Mouse (Mus musculus): ENCODE results near the gene Ctnnbl1. TPM values are rescaled to one million over a fixed set of nuclear protein-coding genes. Genes with fewer than 3 reads are reported as not detected.

Ctnnbl1 gene
- total and polyA plus RNA-seq, 2 experiments from 2014 or later: 21.0 to 28.4 TPM

DNA sequence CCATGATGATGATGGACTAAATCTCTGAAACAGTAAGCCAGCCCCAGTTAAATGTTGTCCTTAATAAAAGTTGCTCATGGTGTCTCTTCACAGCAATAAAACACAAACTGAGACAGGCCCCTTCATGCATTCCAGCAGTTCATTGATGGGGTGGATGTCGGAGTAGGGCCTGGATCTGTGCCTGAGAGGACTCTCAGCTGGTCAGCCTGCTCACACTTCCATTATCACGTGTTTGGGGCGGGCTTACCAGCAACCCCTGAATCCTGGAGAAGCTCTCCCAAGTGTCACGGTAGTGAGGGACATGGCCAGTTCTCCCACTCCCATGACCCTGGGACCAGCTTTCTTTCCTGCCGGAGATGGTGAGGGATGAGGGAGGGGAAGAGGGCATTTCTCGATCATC is 24.5 kb upstream of the Ctnnbl1 start:
- Histone ChIP-seq H3K9ac (replicated peaks; ENCODE audit: low read depth, low read length) (no peak overlapping the region), H3K4me1 (ENCODE audit: control insufficient read depth, insufficient read depth) (peaks cover 3% of the 10 kb centered on the region; the same call in 1 of the 2 replicates), H3K27ac (ENCODE audit: low read depth) (no peak overlapping the region), H3K4me2 (ENCODE audit: low read depth, low read length) (no peak overlapping the region), H3K27me3 (ENCODE audit: control insufficient read depth, insufficient read depth, low read length) (no peaks in the 10 kb centered on the region), H3K9me3 (replicated peaks; ENCODE audit: control insufficient read depth, low read length) (no peaks in the 10 kb centered on the region), H3K4me3 (ENCODE audit: low read depth, low read length) (no peak overlapping the region), H3K36me3 (replicated peaks; ENCODE audit: control insufficient read depth, insufficient read depth, low read length) (no peaks in the 10 kb centered on the region)
- no peak for ATAC-seq (ENCODE audit: insufficient read depth, low read depth)
- TF ChIP-seq EP300 (IDR thresholded peaks at IDR 0.05; ENCODE audit: low read depth) (no peak), CTCF (IDR thresholded peaks at IDR 0.05; ENCODE audit: low read depth) (no peak)
- DNase-seq (ENCODE audit: low spot score): no peak
- 49% methylated on average over 6 of the region's 6 CpGs for WGBS

DNA sequence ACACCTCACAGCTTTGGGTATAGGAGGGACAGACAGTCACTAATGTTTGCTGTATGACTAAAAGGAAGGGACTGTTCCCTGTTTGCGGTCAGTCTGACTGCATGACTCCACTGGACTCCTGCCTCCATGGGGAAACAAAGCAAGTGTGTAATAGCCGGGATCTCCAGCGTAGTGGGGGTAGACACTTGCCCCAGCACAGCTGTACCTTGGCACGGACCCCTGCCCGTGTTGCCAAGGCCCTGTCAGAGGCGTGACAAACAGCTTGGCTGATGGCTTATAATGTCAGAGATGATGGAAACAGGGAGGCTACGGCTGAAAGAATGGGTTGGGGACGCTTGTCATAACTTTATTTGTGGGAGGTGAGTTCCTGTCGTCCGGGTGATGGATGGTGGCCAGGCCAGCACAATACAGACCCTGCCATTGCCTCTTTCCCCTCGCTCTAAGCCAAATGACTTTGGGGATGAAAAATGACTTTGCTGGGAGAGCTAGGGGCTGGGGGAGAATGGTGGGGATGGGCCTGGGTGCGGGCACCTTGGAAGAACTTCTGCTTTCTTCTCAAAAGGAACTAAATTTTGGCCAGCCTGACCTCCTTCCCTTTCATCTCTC is 21.5 kb upstream of the Ctnnbl1 start:
- ATAC-seq (ENCODE audit: insufficient read depth, low read depth): no peak
- H3K9me3 ChIP-seq (replicated peaks; ENCODE audit: control insufficient read depth, low read length): no peaks in the 10 kb centered on the region
- H3K9ac ChIP-seq (replicated peaks; ENCODE audit: low read depth, low read length): no peak overlapping the region
- no peak overlapping the region for H3K4me3 ChIP-seq (ENCODE audit: low read depth, low read length)
- 45% methylated on average over 12 of the region's 12 CpGs for WGBS
- TF ChIP-seq CTCF (IDR thresholded peaks at IDR 0.05; ENCODE audit: low read depth): no peak
- no peak for TF ChIP-seq EP300 (IDR thresholded peaks at IDR 0.05; ENCODE audit: low read depth)
- H3K36me3 ChIP-seq (replicated peaks; ENCODE audit: control insufficient read depth, insufficient read depth, low read length): no peaks in the 10 kb centered on the region
- H3K27ac ChIP-seq (ENCODE audit: low read depth): no peak overlapping the region
- peaks cover 3% of the 10 kb centered on the region; the same call in 1 of the 2 replicates for H3K4me1 ChIP-seq (ENCODE audit: control insufficient read depth, insufficient read depth)
- no peak overlapping the region for H3K4me2 ChIP-seq (ENCODE audit: low read depth, low read length)
- DNase-seq (ENCODE audit: low spot score): no peak
- no peaks in the 10 kb centered on the region for H3K27me3 ChIP-seq (ENCODE audit: control insufficient read depth, insufficient read depth, low read length)

DNA sequence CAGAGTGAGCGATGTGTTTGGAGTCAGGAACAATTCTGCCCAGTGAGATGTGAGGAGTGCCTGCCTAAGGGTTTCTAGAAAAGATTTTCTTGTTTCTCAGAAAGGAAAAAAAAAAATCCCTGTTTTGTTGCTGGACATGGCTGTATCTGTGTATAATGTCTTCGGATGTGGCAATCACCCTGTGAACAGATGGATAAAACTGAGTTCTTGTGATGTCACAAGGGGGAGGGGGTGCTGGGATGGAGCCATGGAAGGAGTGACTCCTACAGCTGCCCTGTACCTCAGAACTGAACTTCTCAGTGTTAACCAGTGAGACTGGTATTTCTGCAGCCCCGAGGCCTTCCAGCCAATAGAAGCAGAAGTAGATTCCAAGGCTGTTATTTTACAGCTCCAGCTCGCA is 18.8 kb upstream of the Ctnnbl1 start:
- no peak overlapping the region for H3K4me2 ChIP-seq (ENCODE audit: low read depth, low read length)
- no peaks in the 10 kb centered on the region for H3K27me3 ChIP-seq (ENCODE audit: control insufficient read depth, insufficient read depth, low read length)
- no peaks in the 10 kb centered on the region for H3K36me3 ChIP-seq (replicated peaks; ENCODE audit: control insufficient read depth, insufficient read depth, low read length)
- no peak for ATAC-seq (ENCODE audit: insufficient read depth, low read depth)
- TF ChIP-seq CTCF (IDR thresholded peaks at IDR 0.05; ENCODE audit: low read depth) (no peak), EP300 (IDR thresholded peaks at IDR 0.05; ENCODE audit: low read depth) (no peak)
- no peak for DNase-seq (ENCODE audit: low spot score)
- H3K9me3 ChIP-seq (replicated peaks; ENCODE audit: control insufficient read depth, low read length): no peaks in the 10 kb centered on the region
- H3K4me1 ChIP-seq (ENCODE audit: control insufficient read depth, insufficient read depth): peaks cover 3% of the 10 kb centered on the region; the same call in 1 of the 2 replicates
- no peak overlapping the region for H3K27ac ChIP-seq (ENCODE audit: low read depth)
- 54% methylated on average over 4 of the region's 4 CpGs for WGBS
- no peak overlapping the region for H3K4me3 ChIP-seq (ENCODE audit: low read depth, low read length)
- H3K9ac ChIP-seq (replicated peaks; ENCODE audit: low read depth, low read length): no peak overlapping the region

DNA sequence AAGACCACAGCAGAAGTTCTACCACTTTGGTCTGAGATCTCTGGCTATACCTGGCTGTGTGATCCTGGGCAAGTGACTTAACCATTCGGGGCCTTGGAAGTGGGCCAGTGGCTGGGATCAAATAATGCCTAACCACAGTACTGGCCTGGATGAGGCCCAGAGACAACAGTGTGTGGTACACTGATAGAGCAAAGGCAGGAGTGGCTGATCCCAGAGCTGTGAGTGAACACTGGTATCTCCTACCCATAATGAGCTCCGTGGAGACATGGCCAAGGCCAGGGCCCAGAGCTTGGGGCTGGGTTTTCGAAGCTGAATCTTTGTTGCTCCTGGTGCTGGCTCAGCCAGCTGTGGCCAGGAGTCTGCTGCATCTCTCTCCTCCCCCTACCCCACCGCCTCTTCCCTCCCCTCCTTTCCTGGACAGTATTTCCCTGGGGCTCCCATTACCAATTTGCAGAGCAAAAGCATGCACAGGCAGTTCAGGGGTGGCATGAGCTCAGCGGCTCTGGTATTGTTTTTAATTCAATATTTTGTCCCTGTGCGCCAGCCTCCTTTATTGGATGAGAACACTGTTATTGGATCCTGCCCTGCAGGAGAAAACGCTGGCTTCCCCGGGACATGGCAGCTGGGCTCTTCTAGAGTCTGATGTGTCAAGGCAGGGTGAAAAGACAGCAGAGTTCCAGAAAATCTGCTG is 13.2 kb upstream of the Ctnnbl1 start:
- H3K36me3 ChIP-seq (replicated peaks; ENCODE audit: control insufficient read depth, insufficient read depth, low read length): no peaks in the 10 kb centered on the region
- H3K9me3 ChIP-seq (replicated peaks; ENCODE audit: control insufficient read depth, low read length): no peaks in the 10 kb centered on the region
- H3K4me1 ChIP-seq (ENCODE audit: control insufficient read depth, insufficient read depth): no peaks in the 10 kb centered on the region
- no peak overlapping the region for H3K4me3 ChIP-seq (ENCODE audit: low read depth, low read length)
- TF ChIP-seq EP300 (IDR thresholded peaks at IDR 0.05; ENCODE audit: low read depth) (no peak), CTCF (IDR thresholded peaks at IDR 0.05; ENCODE audit: low read depth) (no peak)
- ATAC-seq (ENCODE audit: insufficient read depth, low read depth) (no peak), DNase-seq (ENCODE audit: low spot score) (no peak)
- no peak overlapping the region for H3K27ac ChIP-seq (ENCODE audit: low read depth)
- H3K4me2 ChIP-seq (ENCODE audit: low read depth, low read length): no peak overlapping the region
- H3K9ac ChIP-seq (replicated peaks; ENCODE audit: low read depth, low read length): no peak overlapping the region
- WGBS: 72% methylated on average over 8 of the region's 8 CpGs
- no peaks in the 10 kb centered on the region for H3K27me3 ChIP-seq (ENCODE audit: control insufficient read depth, insufficient read depth, low read length)

DNA sequence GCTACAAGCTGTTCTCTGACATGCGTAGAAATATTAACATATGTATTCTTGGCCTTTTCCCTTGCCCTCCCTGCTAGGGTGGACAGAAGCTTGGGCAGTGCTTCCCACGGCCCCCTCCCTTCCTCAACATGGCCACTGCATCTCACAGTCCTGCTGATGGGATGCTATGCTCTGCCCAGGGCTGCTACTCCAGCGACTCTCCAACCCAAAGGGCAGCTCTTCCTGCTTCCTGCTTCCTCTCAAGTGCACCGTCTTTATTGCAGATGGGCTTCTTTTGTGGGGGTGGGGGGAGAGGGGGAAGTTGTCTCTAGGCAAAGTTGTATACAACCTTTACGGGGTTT is 12.7 kb upstream of the Ctnnbl1 start:
- no peaks in the 10 kb centered on the region for H3K27me3 ChIP-seq (ENCODE audit: control insufficient read depth, insufficient read depth, low read length)
- 47% methylated on average over 5 of the region's 5 CpGs for WGBS
- no peak overlapping the region for H3K27ac ChIP-seq (ENCODE audit: low read depth)
- H3K4me2 ChIP-seq (ENCODE audit: low read depth, low read length): no peak overlapping the region
- no peak overlapping the region for H3K9ac ChIP-seq (replicated peaks; ENCODE audit: low read depth, low read length)
- ATAC-seq (ENCODE audit: insufficient read depth, low read depth) (no peak; the same call in 1 of the 2 replicates), DNase-seq (ENCODE audit: low spot score) (no peak)
- TF ChIP-seq CTCF (IDR thresholded peaks at IDR 0.05; ENCODE audit: low read depth) (no peak), EP300 (IDR thresholded peaks at IDR 0.05; ENCODE audit: low read depth) (no peak)
- no peaks in the 10 kb centered on the region for H3K36me3 ChIP-seq (replicated peaks; ENCODE audit: control insufficient read depth, insufficient read depth, low read length)
- H3K4me3 ChIP-seq (ENCODE audit: low read depth, low read length): no peak overlapping the region
- no peaks in the 10 kb centered on the region for H3K4me1 ChIP-seq (ENCODE audit: control insufficient read depth, insufficient read depth)
- H3K9me3 ChIP-seq (replicated peaks; ENCODE audit: control insufficient read depth, low read length): no peaks in the 10 kb centered on the region

Data from heart, postnatal 0 days (tissue).